Mouse (Mus musculus) cerebellum, adult 18-20 months (tissue): Measurements from ENCODE around the gene Smg6.

ENCODE experiments used
- DNase-seq, 2 experiments: peaks; one replicate each; pipeline ENCODE4 v3.0.0; 2021

The Smg6 gene

GRCm38 (mm10) chr11:75121348-75121747 is 195.7 kb downstream of the Smg6 start:
- no peak for DNase-seq

DNA sequence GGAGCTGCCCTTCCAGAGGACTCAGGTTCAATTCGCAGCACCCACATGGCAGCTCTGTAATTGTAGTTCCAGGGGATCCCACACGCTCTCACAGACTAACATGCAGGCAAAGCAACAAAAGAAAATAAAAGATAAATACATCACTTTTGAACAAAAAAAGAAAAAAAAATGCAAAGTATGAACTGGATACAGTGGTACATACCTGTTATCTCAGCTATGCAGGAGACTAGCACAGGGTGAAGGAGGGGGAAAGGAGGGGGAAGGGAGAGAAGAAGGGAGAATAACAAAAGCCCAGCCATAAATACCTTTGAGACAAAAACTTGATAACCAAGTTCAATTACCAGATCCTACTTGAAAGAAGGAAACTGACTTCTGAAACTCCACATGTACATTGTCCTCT is 198.8 kb downstream of the Smg6 start:
- DNase-seq = no peak

DNA sequence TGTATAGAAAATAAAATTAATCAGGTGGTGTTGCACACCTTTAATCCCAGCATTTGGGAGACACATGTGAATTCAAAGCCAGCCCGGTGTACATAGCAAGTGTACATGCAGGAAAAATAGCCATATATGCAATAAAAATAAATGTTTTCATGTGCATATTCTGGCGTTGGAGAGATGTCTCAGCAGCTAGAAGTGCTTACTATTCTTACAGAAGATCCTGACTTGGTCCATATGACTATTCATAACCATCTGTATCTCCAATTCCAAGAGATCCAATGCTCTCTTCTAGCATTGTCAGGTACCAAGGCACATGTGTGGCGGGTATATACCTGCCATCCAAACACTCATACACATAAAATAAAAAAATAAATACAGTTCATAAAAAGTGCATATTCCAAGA is 200.8 kb downstream of the Smg6 start:
- DNase-seq = no peak

- no peak for DNase-seq
Measured at GRCm38 (mm10) chr11:75129481-75129880, 203.9 kb downstream of the Smg6 start.

DNA sequence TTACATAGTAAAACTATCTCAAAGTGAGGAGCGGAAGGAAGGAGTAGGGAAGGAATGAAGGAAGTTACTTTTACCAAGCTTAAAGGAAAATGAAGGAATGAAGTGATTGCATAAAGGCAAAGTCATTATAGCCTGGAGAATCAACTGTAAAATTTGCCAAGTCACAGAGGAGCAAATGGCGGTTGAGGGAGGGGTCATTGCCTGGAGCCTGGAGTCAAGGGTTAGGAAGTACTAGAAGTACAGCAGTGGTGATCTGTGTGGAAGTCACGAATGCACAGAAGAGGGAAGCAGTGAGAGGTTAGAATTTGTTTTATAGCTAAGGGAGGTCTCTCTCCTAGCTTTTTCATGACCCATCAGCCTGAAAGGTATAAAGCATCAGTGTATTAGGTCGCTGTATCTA is 205.7 kb downstream of the Smg6 start:
- no peak for DNase-seq

- peak; percentile 80 to 84 for DNase-seq
Measured at GRCm38 (mm10) chr11:75132278-75132677, 206.7 kb downstream of the Smg6 start.

GRCm38 (mm10) chr11:75133391-75133790 is 207.8 kb downstream of the Smg6 start:
- peak; percentile 58 to 60 for DNase-seq

DNA sequence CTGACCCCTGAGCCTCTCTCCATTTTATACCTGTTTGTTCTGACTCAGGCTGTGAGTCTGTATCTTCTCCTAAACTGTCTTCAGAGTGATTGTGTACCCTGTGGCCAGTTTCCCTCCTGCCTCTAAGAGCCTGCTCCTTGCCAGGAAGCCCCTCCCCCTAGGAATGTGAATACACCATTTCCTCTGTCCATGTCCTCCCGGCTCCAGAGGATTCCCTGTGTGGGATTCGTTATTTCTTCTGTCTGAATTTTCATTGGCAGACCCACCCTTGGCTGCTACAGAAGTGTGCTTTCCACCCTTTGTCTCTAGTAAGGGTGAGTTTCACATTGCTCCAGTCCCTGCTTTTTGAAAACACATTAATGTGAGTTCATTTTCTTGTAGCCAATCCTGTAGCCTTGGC is 208.3 kb downstream of the Smg6 start:
- DNase-seq = peak in 1 of 2 experiments; percentile 27

DNA sequence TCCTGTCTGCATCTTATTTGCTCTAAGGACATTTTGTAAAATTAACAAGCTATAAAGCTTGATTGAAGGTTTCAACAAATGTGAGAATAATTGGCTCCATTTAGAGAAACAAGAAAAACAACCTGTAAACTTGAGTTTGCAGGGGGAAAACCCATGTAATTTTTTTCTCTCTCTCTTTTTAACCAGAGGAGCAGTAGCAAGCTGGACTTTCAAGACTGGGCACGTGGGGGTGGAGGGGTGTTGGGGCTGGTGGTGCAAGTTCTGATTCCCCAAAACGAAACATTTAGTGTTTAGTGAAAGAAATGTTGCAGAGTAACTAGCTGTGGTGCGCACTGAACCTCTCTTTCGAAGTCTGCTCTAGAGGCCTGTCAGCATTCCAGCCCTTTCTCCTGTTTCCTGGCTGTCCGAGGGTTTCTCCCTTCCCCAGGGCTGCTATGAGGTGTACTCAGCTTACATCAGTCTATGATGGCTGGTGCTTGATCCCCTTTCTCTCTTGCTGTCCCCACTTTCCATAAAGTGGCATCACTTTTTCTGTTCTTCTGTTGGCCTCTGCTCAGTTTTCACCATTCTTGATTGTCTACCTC is 209.0 kb downstream of the Smg6 start:
- DNase-seq = no peak

- DNase-seq = no peak
Measured at GRCm38 (mm10) chr11:75135358-75135757, 209.7 kb downstream of the Smg6 start.

DNA sequence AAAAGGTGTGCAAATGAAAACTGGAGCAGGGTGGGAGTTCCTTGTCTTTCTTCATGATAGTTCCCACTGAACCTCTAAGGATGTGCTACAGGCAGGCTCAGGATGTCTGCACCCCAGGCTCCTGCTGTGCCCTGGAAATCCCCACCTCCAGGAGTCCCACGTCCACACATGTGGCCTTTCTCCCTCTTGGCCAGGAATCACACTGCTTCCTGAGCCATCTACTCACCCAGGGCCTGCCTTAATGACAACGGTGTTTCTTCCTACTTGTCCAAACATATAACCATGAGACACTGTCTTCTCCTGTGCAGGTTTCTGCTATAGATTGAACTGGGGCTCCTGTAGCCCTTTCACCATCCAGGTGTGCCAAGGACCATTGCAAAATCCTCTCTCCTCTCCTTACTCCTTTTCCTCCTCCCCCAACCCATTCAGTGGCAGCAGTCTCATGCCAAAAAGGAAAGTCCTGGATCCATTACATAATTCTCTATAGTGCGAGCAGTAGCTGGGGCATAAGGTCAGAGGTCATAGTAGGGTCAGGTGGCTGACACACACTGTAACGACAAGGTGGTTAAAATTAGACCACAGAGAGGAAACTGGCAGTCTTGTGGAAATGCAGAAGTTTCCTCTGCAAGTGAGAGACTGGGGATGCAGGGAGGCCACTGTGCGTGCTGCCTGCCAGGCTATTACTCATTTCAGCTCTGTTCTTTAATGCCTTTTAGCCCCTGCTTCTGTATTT is 211.2 kb downstream of the Smg6 start:
- DNase-seq = no peak

DNA sequence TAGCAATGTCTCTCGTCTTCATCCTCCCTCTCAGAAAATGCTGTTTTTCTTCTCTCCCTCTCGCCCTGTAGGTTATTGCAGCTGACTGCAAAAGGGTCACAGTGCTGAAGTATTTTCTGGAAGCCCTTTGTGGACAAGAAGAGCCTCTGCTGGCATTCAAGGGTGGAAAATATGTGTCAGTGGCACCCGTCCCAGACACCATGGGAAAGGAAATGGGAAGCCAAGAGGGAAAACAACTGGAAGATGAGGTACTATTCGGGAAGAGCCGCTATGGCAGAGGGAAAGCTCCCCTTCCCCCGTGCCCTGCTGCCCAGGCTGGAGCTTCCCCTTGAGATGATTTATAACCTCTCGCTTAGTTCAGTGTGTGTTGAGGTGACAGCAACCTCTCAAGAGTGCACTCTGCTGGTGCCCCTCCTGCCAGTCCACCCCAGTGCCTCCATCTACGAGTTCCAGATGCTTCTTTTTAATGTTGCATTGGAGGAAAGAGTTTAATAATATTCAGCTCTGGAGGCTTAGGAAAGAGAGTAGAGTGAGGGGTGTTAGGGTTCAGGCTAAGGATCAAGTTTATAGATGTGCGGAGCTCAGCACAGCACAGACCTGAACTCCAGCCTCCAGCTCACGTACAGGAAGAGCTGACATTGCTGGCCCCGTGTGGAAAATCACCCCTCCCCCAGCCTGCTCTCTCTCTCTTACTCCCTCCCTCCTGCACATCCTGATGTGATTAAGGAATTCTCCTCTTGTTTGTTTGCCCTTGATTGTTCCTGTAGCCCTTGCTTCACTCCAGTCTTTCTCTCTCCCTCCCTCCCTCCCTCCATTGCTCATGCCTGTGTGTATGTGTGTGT is 213.7 kb downstream of the Smg6 start:
- DNase-seq = peak; percentile 30 to 48

- no peak for DNase-seq
Measured at GRCm38 (mm10) chr11:75140431-75140830, 214.8 kb downstream of the Smg6 start.

DNA sequence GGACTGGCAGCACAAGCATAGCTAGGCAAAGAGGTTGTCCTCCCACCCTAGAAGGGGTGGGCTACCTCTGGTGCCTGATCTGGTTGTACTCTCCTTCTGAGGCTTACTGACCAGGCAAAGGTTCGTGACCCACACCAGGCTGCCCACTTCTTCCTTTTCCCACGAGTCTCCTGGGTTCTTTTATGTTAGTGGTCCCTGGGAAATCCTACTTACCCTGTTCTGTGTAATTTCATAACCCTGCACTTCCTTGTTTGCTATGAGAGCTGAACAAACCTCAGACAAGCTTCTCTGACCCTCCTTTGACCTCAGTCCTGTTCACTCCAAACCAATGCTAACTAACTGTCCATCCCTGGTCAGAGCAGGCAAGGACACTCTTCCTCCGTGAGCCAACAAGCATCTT is 215.4 kb downstream of the Smg6 start:
- DNase-seq = no peak

- no peak for DNase-seq
Measured at GRCm38 (mm10) chr11:75141913-75142312, 216.3 kb downstream of the Smg6 start.

DNA sequence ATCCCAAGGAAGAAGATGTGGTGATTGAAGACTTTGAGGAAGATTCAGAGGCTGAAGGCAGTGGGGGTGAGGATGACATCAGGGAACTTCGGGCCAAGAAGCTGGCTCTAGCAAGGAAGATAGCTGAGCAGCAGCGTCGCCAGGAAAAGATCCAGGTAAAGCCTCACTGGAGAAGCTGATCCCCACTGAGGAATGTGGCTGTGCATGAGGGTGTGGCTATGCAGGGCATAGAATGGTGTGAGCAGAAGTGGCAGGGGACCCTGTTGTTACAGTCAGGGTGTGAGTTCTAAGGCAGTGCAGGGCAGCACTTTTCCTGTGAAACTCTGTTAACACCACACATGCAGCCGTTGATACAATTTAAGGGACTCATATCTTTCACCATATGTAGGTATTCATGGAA is 217.1 kb downstream of the Smg6 start:
- DNase-seq = no peak

GRCm38 (mm10) chr11:75145841-75146240 is 220.2 kb downstream of the Smg6 start:
- no peak for DNase-seq

DNA sequence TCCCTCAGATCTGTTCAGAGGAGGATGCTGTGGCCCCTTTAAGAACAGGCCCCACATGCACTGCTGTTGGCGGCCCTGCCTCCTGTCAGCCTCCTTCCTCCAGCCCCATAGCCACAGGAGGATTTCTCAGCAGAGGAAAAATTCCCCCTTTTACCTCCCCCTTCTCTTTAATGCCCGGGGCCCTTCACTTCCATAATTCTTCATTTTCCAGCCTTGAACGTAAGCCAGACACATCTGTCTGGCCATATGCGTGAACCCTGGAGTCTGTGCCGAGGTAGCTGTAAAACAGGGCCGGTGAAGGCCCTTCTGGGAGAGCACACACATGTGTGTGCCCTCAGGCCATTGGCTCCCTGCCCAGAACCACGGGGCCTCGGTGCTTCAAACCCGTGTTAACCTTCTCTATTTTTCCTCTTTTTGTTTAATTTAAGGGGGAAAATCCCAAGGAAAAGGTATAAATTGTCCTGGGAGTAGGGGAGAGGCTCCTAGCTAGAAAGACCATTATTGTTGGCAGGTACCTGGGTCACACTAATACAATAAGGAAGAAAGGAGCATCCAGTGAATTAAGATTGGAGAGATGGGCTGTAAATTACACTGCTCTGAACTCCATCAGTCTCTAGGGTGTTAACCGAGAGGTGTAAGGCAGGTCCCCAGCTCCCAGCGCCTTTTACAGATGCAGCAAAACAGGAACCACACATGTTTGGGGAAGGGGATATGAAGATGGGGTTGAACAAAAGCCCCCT is 221.7 kb downstream of the Smg6 start:
- DNase-seq = peak in 1 of 2 experiments; percentile 19

DNA sequence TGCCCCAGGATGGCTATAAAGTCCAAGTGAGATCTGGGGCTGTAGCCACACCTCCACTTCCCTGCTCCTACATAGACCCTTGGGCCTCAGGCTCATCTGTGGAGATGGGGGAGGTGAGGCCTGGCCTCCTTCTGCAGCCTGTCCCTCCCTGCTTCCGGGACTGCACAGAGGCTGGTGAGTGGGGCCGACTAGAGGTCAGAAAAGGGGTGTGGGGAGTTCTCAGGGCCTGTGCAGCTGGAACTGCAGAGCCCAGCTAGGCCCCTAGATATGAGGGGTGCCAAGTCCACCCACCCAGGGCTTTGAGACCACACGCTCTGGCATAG is 222.2 kb downstream of the Smg6 start:
- DNase-seq = no peak

DNA sequence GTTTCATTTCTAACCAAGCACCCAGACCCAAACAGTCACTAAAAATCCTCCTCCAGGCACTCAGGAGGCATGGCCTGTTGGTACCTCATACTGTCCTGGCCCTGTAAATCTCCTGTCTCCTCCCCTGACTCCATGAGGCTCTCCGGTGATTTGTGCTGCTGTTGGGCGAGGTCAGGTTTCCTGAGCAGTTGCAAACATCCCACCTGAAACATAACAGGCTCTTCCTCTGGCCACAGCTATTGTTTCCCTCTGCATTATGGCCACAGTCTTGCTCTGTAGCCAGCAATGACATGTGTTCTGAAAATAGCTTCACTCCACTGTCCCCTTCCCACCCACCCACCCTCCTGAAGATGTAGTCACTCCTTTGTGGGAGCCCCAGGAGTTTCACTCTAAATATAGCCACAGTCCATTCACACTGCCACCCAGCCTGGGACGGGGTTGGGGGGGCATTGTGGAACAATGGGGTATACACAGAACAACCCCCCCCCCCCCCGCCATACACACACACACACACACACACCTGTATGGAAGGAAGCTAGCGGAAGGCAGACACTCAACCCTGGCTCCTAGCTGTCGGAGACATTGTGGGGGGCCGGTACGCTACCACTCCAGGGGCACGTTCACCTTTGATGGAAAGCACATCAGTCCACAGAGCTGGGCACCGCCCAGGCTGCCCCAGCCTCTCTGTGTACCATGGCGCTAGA is 222.9 kb downstream of the Smg6 start:
- no peak for DNase-seq

DNA sequence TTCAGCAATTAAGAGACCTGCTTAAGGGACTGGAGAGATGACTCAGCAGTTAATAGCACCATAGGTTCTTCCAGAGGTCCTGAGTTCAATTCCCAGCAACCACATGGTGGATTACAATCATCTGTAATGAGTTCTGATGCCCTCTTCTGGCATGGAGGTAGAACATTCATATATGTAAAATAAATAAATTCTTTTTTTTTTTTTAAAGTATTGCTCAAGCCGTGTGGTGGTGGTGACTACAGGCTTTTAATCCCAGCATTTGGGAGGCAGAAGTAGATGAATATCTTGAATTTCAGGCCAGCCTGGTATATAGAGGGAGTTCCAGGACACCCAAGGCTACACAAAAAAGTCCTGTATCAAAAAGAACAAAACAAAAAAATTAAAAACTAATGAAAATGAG is 224.7 kb downstream of the Smg6 start:
- no peak for DNase-seq
